Mouse (Mus musculus) heart, embryonic 16.5 days (tissue): ENCODE data around the gene P3h4. TPM values are rescaled to one million over a fixed set of nuclear protein-coding genes. Genes with fewer than 3 reads are reported as not detected.

Experiments
- ATAC-seq: fragments of 200-750 bp; cut with Nextera tagmentation; replicated peaks from 2 replicates; pipeline ENCODE4 v1.8.0; 2017; ENCODE audit warnings: moderate number of reproducible peaks; ENCODE audit not compliant: insufficient read depth, low FRiP score; ENCODE audit errors: extremely low read depth
- H3K27ac ChIP-seq: fragments of 300-500 bp; sonication (generic); 2 replicates; pipeline ENCODE4 v1.5.1; 2014; ENCODE audit warnings: mild to moderate bottlenecking, low read length, control low read depth, moderate library complexity
- H3K27me3 ChIP-seq: fragments of 300-500 bp; sonication (generic); 2 replicates; pipeline ENCODE4 v1.6.1; 2014; ENCODE audit warnings: low read length, mixed read lengths; ENCODE audit not compliant: control insufficient read depth, insufficient read depth
- H3K36me3 ChIP-seq: fragments of 300-500 bp; sonication (generic); 2 replicates; pipeline ENCODE4 v1.6.1; 2014; ENCODE audit not compliant: control insufficient read depth, insufficient read depth
- H3K4me1 ChIP-seq: fragments of 300-500 bp; sonication (generic); 2 replicates; pipeline ENCODE4 v1.6.1; 2014; ENCODE audit warnings: low read length, mixed read lengths; ENCODE audit not compliant: control insufficient read depth, insufficient read depth
- H3K4me2 ChIP-seq: fragments of 300-500 bp; sonication (generic); 2 replicates; pipeline ENCODE4 v1.6.1; 2014; ENCODE audit warnings: low read depth, mild to moderate bottlenecking, control low read depth, low read length
- H3K4me3 ChIP-seq: fragments of 300-500 bp; sonication (generic); 2 replicates; pipeline ENCODE4 v1.5.1; 2014; ENCODE audit warnings: mild to moderate bottlenecking, control low read depth, low read length
- H3K9ac ChIP-seq: fragments of 300-500 bp; sonication (generic); 2 replicates; pipeline ENCODE4 v1.6.1; 2014; ENCODE audit warnings: low read length, control low read depth
- H3K9me3 ChIP-seq: fragments of 300-500 bp; sonication (generic); replicated peaks from 2 replicates; pipeline ENCODE4 v1.6.1; 2016; ENCODE audit warnings: low read length; ENCODE audit not compliant: control insufficient read depth
- WGBS: fragments of 180-500 bp; shearing (Covaris S2); extraction: QIAGEN DNeasy Blood & Tissue Kit; methylation state at CpG from one replicate; pipeline ENCODE4 v1.1.7; 2014; 5-methylcytosine and 5-hydroxymethylcytosine counted together
- polyA plus RNA-seq: library from polyadenylated mRNA; unstranded; fragments of >200 nt; fragmentation: Nextera tagmentation; extraction: Ambion mirVana; gene quantifications from 2 replicates; pipeline ENCODE4 v1.2.1, GENCODE M21; 2015

P3h4 gene
- polyA plus RNA-seq, 1 experiment from 2014 or later: 50.8 TPM

- no peaks in the 10 kb centered on the region for H3K27me3 ChIP-seq
- WGBS: 1% methylated on average over 42 of the region's 42 CpGs
- ATAC-seq: peak; percentile 12
Observed at GRCm38 (mm10) chr11:100396886-100397599, 17.6 kb downstream of the P3h4 start.

GRCm38 (mm10) chr11:100395861-100396631 lies 18.6 kb downstream of the P3h4 start:
- no peak for ATAC-seq
- H3K9ac ChIP-seq: peak overlapping the region; percentile 88
- WGBS: 9% methylated on average over 17 of the region's 17 CpGs
- peak overlapping the region; percentile 89 for H3K27ac ChIP-seq
- peak overlapping the region; percentile 81 for H3K4me2 ChIP-seq
- no peaks in the 10 kb centered on the region for H3K9me3 ChIP-seq
- H3K4me1 ChIP-seq: peaks cover 67% of the 10 kb centered on the region
- no peaks in the 10 kb centered on the region for H3K27me3 ChIP-seq
- no peaks in the 10 kb centered on the region for H3K36me3 ChIP-seq
- peak overlapping the region; percentile 76 for H3K4me3 ChIP-seq

More at GRCm38 (mm10) chr11:100396886-100397599, 17.6 kb downstream of the P3h4 start:
- H3K4me2 ChIP-seq: peak overlapping the region; percentile 81
- no peaks in the 10 kb centered on the region for H3K36me3 ChIP-seq
- H3K4me1 ChIP-seq: peaks cover 66% of the 10 kb centered on the region
- H3K9me3 ChIP-seq: no peaks in the 10 kb centered on the region
- peak overlapping the region; percentile 88 for H3K9ac ChIP-seq
- peak overlapping the region; percentile 89 for H3K27ac ChIP-seq
- H3K4me3 ChIP-seq: peak overlapping the region; percentile 76

- ATAC-seq: no peak
- peak overlapping the region; percentile 89 for H3K27ac ChIP-seq
- no peaks in the 10 kb centered on the region for H3K36me3 ChIP-seq
- no peaks in the 10 kb centered on the region for H3K27me3 ChIP-seq
- WGBS: 10% methylated on average over 11 of the region's 11 CpGs
- H3K4me3 ChIP-seq: peak overlapping the region; percentile 76
- H3K9ac ChIP-seq: peak overlapping the region; percentile 88
- no peaks in the 10 kb centered on the region for H3K9me3 ChIP-seq
- H3K4me1 ChIP-seq: peaks cover 68% of the 10 kb centered on the region
- peak overlapping the region; percentile 81 for H3K4me2 ChIP-seq
Observed at GRCm38 (mm10) chr11:100395200-100395599, 19.4 kb downstream of the P3h4 start.

GRCm38 (mm10) chr11:100394353-100395074 lies 20.1 kb downstream of the P3h4 start:
- 57% methylated on average over 5 of the region's 5 CpGs for WGBS
- Histone ChIP-seq H3K4me3 (peak overlapping the region; percentile 76), H3K27ac (peak overlapping the region; percentile 89), H3K36me3 (no peaks in the 10 kb centered on the region), H3K9ac (peak overlapping the region; percentile 88), H3K4me2 (peak overlapping the region; percentile 81), H3K9me3 (no peaks in the 10 kb centered on the region), H3K4me1 (peaks cover 68% of the 10 kb centered on the region), H3K27me3 (no peaks in the 10 kb centered on the region)
- no peak for ATAC-seq

GRCm38 (mm10) chr11:100393733-100394132 lies 20.9 kb downstream of the P3h4 start:
- no peak for ATAC-seq
- Histone ChIP-seq H3K4me1 (peaks cover 75% of the 10 kb centered on the region), H3K4me3 (no peak overlapping the region), H3K9me3 (no peaks in the 10 kb centered on the region), H3K4me2 (peak overlapping the region; percentile 35; the same call in 1 of the 2 replicates), H3K27ac (0 out of 2 replicates have a peak overlapping the region, but pooled peaks have one; percentile 7), H3K27me3 (no peaks in the 10 kb centered on the region), H3K36me3 (no peaks in the 10 kb centered on the region), H3K9ac (peak overlapping the region; percentile 41; the same call in 1 of the 2 replicates)
- whole genome bisulfite sequencing: 39% methylated on average over 7 of the region's 7 CpGs

GRCm38 (mm10) chr11:100392958-100393357 lies 21.7 kb downstream of the P3h4 start:
- Histone ChIP-seq H3K36me3 (no peaks in the 10 kb centered on the region), H3K27me3 (no peaks in the 10 kb centered on the region), H3K4me3 (no peak overlapping the region), H3K9me3 (no peaks in the 10 kb centered on the region), H3K4me2 (no peak overlapping the region), H3K9ac (peak overlapping the region; percentile 14; the same call in 1 of the 2 replicates), H3K4me1 (peaks cover 80% of the 10 kb centered on the region), H3K27ac (peak overlapping the region; percentile 45)
- ATAC-seq: no peak
- WGBS: 69% methylated on average over 5 of the region's 5 CpGs

- no peak for ATAC-seq
- H3K36me3 ChIP-seq: no peaks in the 10 kb centered on the region
- peaks cover 89% of the 10 kb centered on the region for H3K4me1 ChIP-seq
- H3K27me3 ChIP-seq: no peaks in the 10 kb centered on the region
- 91% methylated on average over 7 of the region's 7 CpGs for WGBS
- H3K4me3 ChIP-seq: no peak overlapping the region
- H3K9ac ChIP-seq: no peak overlapping the region
- H3K27ac ChIP-seq: peak overlapping the region; percentile 91
- no peak overlapping the region for H3K4me2 ChIP-seq
- no peaks in the 10 kb centered on the region for H3K9me3 ChIP-seq
Observed at GRCm38 (mm10) chr11:100391884-100392345, 22.7 kb downstream of the P3h4 start.

GRCm38 (mm10) chr11:100391081-100391883 lies 23.4 kb downstream of the P3h4 start:
- Histone ChIP-seq H3K4me2 (peak overlapping the region; percentile 27; the same call in 1 of the 2 replicates), H3K4me1 (peaks cover 94% of the 10 kb centered on the region), H3K9ac (no peak overlapping the region), H3K27me3 (no peaks in the 10 kb centered on the region), H3K4me3 (no peak overlapping the region), H3K27ac (peak overlapping the region; percentile 91), H3K9me3 (no peaks in the 10 kb centered on the region), H3K36me3 (no peaks in the 10 kb centered on the region)
- ATAC-seq: peak; percentile 33
- 38% methylated on average over 9 of the region's 9 CpGs for WGBS
